Mouse (Mus musculus): ENCODE measurements at regions not wholly inside any gene's neighbourhood (a gene's known extent, or its start where the extent isn't known, plus 50 kb on each side); places are given as distances from the start of the nearest gene placed in this dataset. TPM values are rescaled to one million over a fixed set of nuclear protein-coding genes. Genes with fewer than 3 reads are reported as not detected.
A peak's percentile ranks its signal among the peaks of the same experiment; 100 is the strongest.

DNA sequence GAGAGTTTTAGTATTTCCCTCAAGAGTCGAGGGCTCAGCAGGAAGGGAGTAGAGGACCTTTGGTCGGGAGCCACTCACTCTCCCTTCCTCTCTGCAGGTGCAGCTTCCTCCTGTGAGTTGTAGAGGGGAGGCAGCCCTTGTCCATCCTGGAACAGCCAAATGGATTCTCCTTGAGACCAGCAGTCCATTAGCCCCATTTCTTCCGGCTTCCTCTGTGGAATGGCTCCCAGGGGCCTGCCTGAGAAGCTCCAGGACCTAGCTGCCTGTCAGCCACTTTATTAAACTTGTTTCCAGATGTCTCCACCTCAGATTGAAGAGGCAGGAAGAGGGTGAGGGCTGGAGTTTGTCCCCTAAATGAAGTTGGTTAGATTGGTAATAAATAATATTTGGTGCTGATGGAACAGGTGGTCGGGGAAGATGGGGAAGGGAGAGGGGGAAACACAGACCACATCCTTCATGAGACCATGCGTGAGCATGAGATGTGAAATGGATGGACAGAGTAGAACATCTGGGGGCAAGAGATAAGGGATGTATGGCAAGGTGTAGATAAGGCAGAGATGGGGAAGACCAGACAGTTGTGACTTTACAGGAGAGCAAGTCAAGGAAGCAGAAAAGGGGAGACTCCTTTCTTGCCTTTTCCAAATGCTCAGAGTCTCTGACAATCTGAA is 56.7 kb upstream of the Tnp1 start:
- peak; percentile 100 for ATAC-seq
- H3K9ac ChIP-seq: peak overlapping the region; percentile 58
- WGBS (ENCODE audit: insufficient replicate concordance): 15% methylated on average over 5 of the region's 5 CpGs

DNA sequence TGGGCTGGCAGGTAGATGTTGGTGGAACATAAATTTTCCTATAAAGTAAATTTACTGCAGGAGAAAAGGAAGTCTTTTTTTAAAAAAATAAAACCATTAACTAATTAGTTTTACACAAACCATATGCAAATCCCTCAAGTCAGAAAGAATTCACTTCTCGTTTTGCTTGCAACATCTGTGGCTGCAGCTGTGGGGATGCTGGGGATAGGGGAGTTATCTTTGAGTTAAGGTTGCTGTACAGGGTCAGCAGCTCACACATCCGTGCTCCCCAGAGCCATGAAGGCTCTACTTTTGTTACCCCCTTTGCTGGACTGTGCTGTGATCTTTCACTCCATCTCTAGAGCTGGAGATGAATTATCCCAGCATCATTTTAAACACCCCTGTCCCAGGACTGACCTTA is 54.4 kb upstream of the Tnp1 start:
- no peak overlapping the region for H3K9ac ChIP-seq
- H3K4me2 ChIP-seq: no peak overlapping the region
- ATAC-seq: no peak
- H3K27me3 ChIP-seq (replicated peaks): peaks cover 15% of the 10 kb centered on the region; the same call in 1 of the 2 replicates
- no peaks in the 10 kb centered on the region for H3K9me3 ChIP-seq (replicated peaks)
- 39% methylated on average over 2 of the region's 2 CpGs for WGBS (ENCODE audit: insufficient replicate concordance)
- no peaks in the 10 kb centered on the region for H3K36me3 ChIP-seq
- H3K4me3 ChIP-seq: no peak overlapping the region
- peaks cover 47% of the 10 kb centered on the region for H3K4me1 ChIP-seq
- no peak overlapping the region for H3K27ac ChIP-seq

More for the DNA sequence above, 56.7 kb upstream of the Tnp1 start:
- H3K27ac ChIP-seq: peak overlapping the region; percentile 89
- H3K27me3 ChIP-seq (replicated peaks): 0 out of 2 replicates have a peak, but pooled peaks cover 12% of the 10 kb centered on the region
- no peaks in the 10 kb centered on the region for H3K36me3 ChIP-seq
- peaks cover 44% of the 10 kb centered on the region for H3K4me1 ChIP-seq
- H3K4me2 ChIP-seq: peak overlapping the region; percentile 43
- H3K4me3 ChIP-seq: no peak overlapping the region
- no peaks in the 10 kb centered on the region for H3K9me3 ChIP-seq (replicated peaks)

Small RNAs in the stretch of these regions (microRNA-seq; reads per million reads assigned to microRNA genes)
- gene Mir6351: not detected
